Mouse (Mus musculus): ENCODE measurements around the gene Glipr1l1.
A peak's percentile ranks its signal among the peaks of the same experiment; 100 is the strongest.
"Not testable (repeated sequence)": the region's sequence is repeated elsewhere in the genome, so short reads cannot be mapped to it uniquely, and the experiment has no call there.

Gene Glipr1l1

GRCm38 (mm10) chr10:112059702-112060582, at the start of gene Glipr1l1:
Glipr1l1 (plus strand) TSS chr10:112060189.
- no peak for DNase-seq

- DNase-seq: no peak
These were observed 36.4 kb upstream of the Glipr1l1 start for GRCm38 (mm10) chr10:112023585-112023984.

DNA sequence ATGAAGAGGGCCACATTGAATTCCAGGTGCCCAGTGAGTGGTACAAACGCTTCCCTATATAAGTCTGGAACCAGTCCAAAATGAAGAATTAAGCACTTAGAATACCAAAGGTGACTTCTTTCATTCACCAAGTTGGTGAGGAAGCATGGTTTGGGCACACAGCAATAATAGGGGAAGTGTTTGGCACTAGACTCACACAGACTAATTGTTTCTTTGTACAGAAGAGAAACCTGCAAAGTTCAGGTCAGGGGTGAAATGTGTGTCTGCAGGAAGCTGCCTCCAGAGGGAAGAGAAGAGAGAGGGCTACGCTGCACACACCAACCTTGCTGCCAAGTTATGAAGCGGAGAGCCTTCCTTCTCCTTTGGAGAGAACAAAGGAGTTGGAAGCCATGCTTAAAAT, 31.3 kb upstream of the Glipr1l1 start:
- not testable (repeated sequence) for DNase-seq

DNA sequence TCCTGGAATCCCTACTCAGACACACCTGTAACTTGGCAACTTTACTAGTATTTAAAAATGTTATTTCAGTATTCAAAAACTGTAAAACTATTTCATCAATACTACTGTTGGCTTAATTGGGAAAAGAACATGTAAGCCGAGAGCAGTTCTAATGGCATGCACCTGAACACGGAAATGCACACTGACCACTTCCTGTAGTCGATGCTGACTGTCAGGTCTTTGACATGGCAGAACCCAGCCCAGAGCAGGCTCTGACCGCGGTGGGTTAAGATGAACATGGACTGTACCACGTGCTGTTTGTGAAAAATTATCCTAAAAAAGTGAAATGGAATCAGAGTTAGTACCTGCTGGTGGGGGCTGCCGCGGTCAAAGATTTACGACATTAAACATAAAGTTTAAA, 16.5 kb upstream of the Glipr1l1 start:
- not testable (repeated sequence) for DNase-seq

GRCm38 (mm10) chr10:112044283-112044682, 15.7 kb upstream of the Glipr1l1 start:
- DNase-seq: not testable (repeated sequence)

GRCm38 (mm10) chr10:112051220-112051619, 8.8 kb upstream of the Glipr1l1 start:
- DNase-seq: no peak

GRCm38 (mm10) chr10:112051956-112052355, 8.0 kb upstream of the Glipr1l1 start:
- DNase-seq: not testable (repeated sequence)

DNA sequence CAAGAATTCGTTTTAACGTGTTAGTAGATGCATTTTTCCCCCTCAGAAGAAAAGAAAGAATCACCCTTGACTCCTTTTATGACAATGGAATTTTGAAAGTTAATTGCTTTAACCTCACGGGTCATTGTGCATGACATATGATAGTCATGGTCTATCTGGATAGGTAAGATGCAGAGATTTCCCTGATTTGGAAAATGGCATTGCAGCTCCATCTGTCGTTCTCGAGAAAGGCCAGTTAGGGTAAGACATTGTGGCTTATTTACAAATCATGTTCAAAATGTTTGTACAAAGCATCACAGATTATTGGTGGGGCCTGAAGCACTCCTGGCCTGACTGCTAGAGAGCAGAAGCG, 570 bp downstream of the Glipr1l1 start:
- not testable (repeated sequence) for DNase-seq

GRCm38 (mm10) chr10:112080044-112080443, 20.1 kb downstream of the Glipr1l1 start:
- DNase-seq: no peak

- DNase-seq: no peak
These were observed 23.2 kb downstream of the Glipr1l1 start, which contains the start of gene Glipr1l2 for GRCm38 (mm10) chr10:112083157-112083556. Glipr1l2 (plus strand) TSS chr10:112083354.

GRCm38 (mm10) chr10:112105785-112106184, 45.8 kb downstream of the Glipr1l1 start:
- DNase-seq: peak in 1 of 2 experiments; percentile 8

- DNase-seq: no peak
These were observed 50.4 kb downstream of the Glipr1l1 start for GRCm38 (mm10) chr10:112110401-112110800.

- not testable (repeated sequence) for DNase-seq
These were observed 65.1 kb downstream of the Glipr1l1 start for GRCm38 (mm10) chr10:112125090-112125489.

GRCm38 (mm10) chr10:112127682-112128230, 67.8 kb downstream of the Glipr1l1 start:
- not testable (repeated sequence) for DNase-seq
